Mouse (Mus musculus) cerebellum, postnatal 14 days (tissue): ENCODE measurements around the gene Sh3bp5.

Source experiments
- DNase-seq, 2 experiments: peaks; one replicate each; pipeline ENCODE4 v3.0.0; 2021; ENCODE audit warnings: mixed read lengths in 2 of 2

Sh3bp5 gene

GRCm38 (mm10) chr14:31433126-31433525 is 2.8 kb downstream of the Sh3bp5 start:
- peak in 1 of 2 experiments; percentile 12 for DNase-seq

- peak in 1 of 2 experiments; percentile 35 for DNase-seq
These were observed 3.5 kb downstream of the Sh3bp5 start for GRCm38 (mm10) chr14:31432424-31432823.

- peak in 1 of 2 experiments; percentile 5 for DNase-seq
These were observed 4.0 kb downstream of the Sh3bp5 start for GRCm38 (mm10) chr14:31431789-31432330.

GRCm38 (mm10) chr14:31429004-31429395 is 6.9 kb downstream of the Sh3bp5 start:
- no peak for DNase-seq

GRCm38 (mm10) chr14:31428211-31429003 is 7.5 kb downstream of the Sh3bp5 start:
- peak; percentile 80 to 86 for DNase-seq

GRCm38 (mm10) chr14:31422961-31423791 is 12.7 kb downstream of the Sh3bp5 start:
- peak in 1 of 2 experiments; percentile 49 for DNase-seq

GRCm38 (mm10) chr14:31422395-31422794 is 13.5 kb downstream of the Sh3bp5 start:
- DNase-seq = no peak

- DNase-seq = no peak
These were observed 14.2 kb downstream of the Sh3bp5 start for GRCm38 (mm10) chr14:31421509-31422295.

- DNase-seq = no peak
These were observed 14.9 kb downstream of the Sh3bp5 start for GRCm38 (mm10) chr14:31420985-31421384.

GRCm38 (mm10) chr14:31420562-31420961 is 15.3 kb downstream of the Sh3bp5 start:
- DNase-seq = no peak

- no peak for DNase-seq
These were observed 15.7 kb downstream of the Sh3bp5 start for GRCm38 (mm10) chr14:31420135-31420534.

- DNase-seq = no peak
These were observed 16.6 kb downstream of the Sh3bp5 start for GRCm38 (mm10) chr14:31419279-31419678.

- no peak for DNase-seq
These were observed 18.9 kb downstream of the Sh3bp5 start for GRCm38 (mm10) chr14:31416835-31417549.

GRCm38 (mm10) chr14:31416411-31416810 is 19.5 kb downstream of the Sh3bp5 start:
- no peak for DNase-seq

- DNase-seq = no peak
These were observed 20.9 kb downstream of the Sh3bp5 start for GRCm38 (mm10) chr14:31414967-31415376.

GRCm38 (mm10) chr14:31414235-31414966 is 21.5 kb downstream of the Sh3bp5 start:
- DNase-seq = no peak

- no peak for DNase-seq
These were observed 22.3 kb downstream of the Sh3bp5 start for GRCm38 (mm10) chr14:31413475-31414086.

GRCm38 (mm10) chr14:31412651-31413056 is 23.2 kb downstream of the Sh3bp5 start:
- DNase-seq = peak; percentile 52 to 62

GRCm38 (mm10) chr14:31410737-31411136 is 25.1 kb downstream of the Sh3bp5 start:
- peak in 1 of 2 experiments; percentile 39 for DNase-seq

GRCm38 (mm10) chr14:31410123-31410724 is 25.7 kb downstream of the Sh3bp5 start:
- no peak for DNase-seq
